Mouse (Mus musculus) thymus, adult 2 months (tissue): ENCODE measurements around the gene Fbln1.

ENCODE experiments used
- CTCF ChIP-seq: fragments of 200-500 bp; IDR thresholded peaks from 2 replicates; pipeline ENCODE4 v1.5.1; 2012; ENCODE audit warnings: mild to moderate bottlenecking, control low read depth, low read length, moderate library complexity, borderline replicate concordance; ENCODE audit not compliant: control insufficient read depth, poor library complexity, insufficient read depth; ENCODE audit errors: extremely low read depth
- POLR2A ChIP-seq: fragments of 200-500 bp; IDR thresholded peaks from 2 replicates; pipeline ENCODE4 v1.6.1; 2012; ENCODE audit warnings: mild to moderate bottlenecking, low read length, control low read depth, moderate library complexity; ENCODE audit not compliant: control insufficient read depth, poor library complexity, insufficient read depth; ENCODE audit errors: extremely low read depth

DNA sequence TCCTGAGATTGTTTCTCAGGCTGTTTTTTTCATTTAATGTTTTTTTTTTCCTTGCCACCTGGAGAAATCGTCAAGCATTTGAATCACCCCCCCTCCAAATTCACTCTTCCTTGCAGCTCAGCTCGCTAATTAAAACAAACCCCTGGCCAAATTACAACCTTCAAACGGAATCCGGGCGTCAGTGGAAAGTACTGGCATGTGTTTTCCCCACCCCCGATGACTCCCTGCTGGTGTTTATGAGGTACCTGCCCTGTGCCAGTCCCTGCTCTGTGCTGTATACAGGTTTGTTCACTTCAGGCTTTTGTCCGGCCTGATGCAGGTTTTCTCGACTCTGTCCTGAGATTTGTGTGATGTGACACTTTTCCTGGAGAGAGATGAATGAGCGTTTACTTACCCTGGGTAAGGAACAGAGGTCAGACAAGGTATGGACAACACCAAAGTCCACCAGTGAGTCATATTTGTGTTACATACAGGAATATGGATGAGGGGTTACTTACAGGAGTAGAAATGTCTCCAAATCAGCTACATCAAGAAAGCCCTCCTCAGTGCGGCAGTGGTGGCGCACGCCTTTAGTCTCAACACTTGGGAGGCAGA lies 38.6 kb upstream of the Fbln1 start:
- TF ChIP-seq CTCF (no peak), POLR2A (no peak)
